Mouse (Mus musculus) gastrocnemius, adult 8-10 months (tissue): ENCODE measurements around the gene Gm5615. TPM values are rescaled to one million over a fixed set of nuclear protein-coding genes. Genes with fewer than 3 reads are reported as not detected.

ENCODE experiments used
- DNase-seq, 2 experiments: peaks; one replicate each; pipeline ENCODE4 v3.0.0; 2022; ENCODE audit warnings: low spot score in 2 of 2
- total RNA-seq, 4 experiments: library from RNA; stranded (reverse); gene quantifications; 2 replicates each; pipeline ENCODE4 v1.2.4; 2022

Gm5615 gene
- total RNA-seq: not detected

GRCm38 (mm10) chr9:36541863-36542262, at the start of gene Gm5615:
Gene Gm5615, minus strand, starts transcription at chr9:36541963.
- DNase-seq: no peak

- DNase-seq: no peak
Observed at GRCm38 (mm10) chr9:36582535-36582934, 40.8 kb upstream of the Gm5615 start, which contains the start of gene Gm17689. Gene Gm17689, minus strand, starts transcription at chr9:36582635.

GRCm38 (mm10) chr9:36504211-36504610, 37.6 kb downstream of the Gm5615 start:
- DNase-seq: no peak

GRCm38 (mm10) chr9:36495824-36496223, 45.9 kb downstream of the Gm5615 start:
- no peak for DNase-seq

GRCm38 (mm10) chr9:36494501-36495220, 47.1 kb downstream of the Gm5615 start:
- DNase-seq: no peak

Other genes with a start within 250 kb of the Gm5615 start
- gene Gm7257, start 110.1 kb downstream of the Gm5615 start, total RNA-seq: not detected
- gene Gm9513, start 66.3 kb downstream of the Gm5615 start, total RNA-seq: not detected
- not detected for gene Gm17689, start 40.7 kb upstream of the Gm5615 start, total RNA-seq
- not detected for gene A630095E13Rik, start 101.4 kb upstream of the Gm5615 start, total RNA-seq
- not detected for gene Acrv1, start 151.3 kb upstream of the Gm5615 start, total RNA-seq
- gene Chek1, start 185.1 kb upstream of the Gm5615 start, total RNA-seq: 1 to 10 TPM in 1 of 4 experiments, under 1 TPM in 3; 0.19 to 2.0 (median 0.35) TPM
- 10 to 100 TPM; 23.8 to 40.7 (median 33.9) TPM for gene Stt3a, start 225.7 kb upstream of the Gm5615 start, total RNA-seq